Mouse (Mus musculus): ENCODE data around the gene Prdm16. TPM values are rescaled to one million over a fixed set of nuclear protein-coding genes. Genes with fewer than 3 reads are reported as not detected.

The Prdm16 gene
- total and polyA plus RNA-seq, 3 experiments = not detected

GRCm38 (mm10) chr4:154558041-154558440, 78.6 kb downstream of the Prdm16 start:
- H3K9me3 ChIP-seq (replicated peaks; ENCODE audit: low read length) = peaks cover 98% of the 10 kb centered on the region
- TF ChIP-seq NELFE (IDR thresholded peaks at IDR 0.05; ENCODE audit: low read depth, low read length) = no peak
- no peak for TF ChIP-seq USF1 (IDR thresholded peaks at IDR 0.05; ENCODE audit: low read depth, low read length)
- no peak for TF ChIP-seq E2F4 (IDR thresholded peaks at IDR 0.05; ENCODE audit: insufficient replicate concordance, low read depth, low read length)
- TF ChIP-seq POLR2AphosphoS2 (IDR thresholded peaks at IDR 0.05; ENCODE audit: low read depth, low read length) = no peak
- no peak for TF ChIP-seq SMC3 (IDR thresholded peaks at IDR 0.05; ENCODE audit: low read depth, low read length)
- no peak for TF ChIP-seq PAX5 (IDR thresholded peaks at IDR 0.05; ENCODE audit: low read length)
- TF ChIP-seq JUND (conservative IDR thresholded peaks at IDR 0.05; ENCODE audit: low read depth, low read length) = no peak
- no peak for TF ChIP-seq NRF1 (IDR thresholded peaks at IDR 0.05; ENCODE audit: low read depth, low read length)
- TF ChIP-seq SIN3A (IDR thresholded peaks at IDR 0.05; ENCODE audit: low read length) = no peak
- no peak for TF ChIP-seq POLR2A (IDR thresholded peaks at IDR 0.05; ENCODE audit: low read depth, low read length)
- TF ChIP-seq ELF1 (IDR thresholded peaks at IDR 0.05; ENCODE audit: low read depth, low read length) = no peak
- TF ChIP-seq ETS1 (conservative IDR thresholded peaks at IDR 0.05; ENCODE audit: low read depth, low read length) = no peak
- no peak for TF ChIP-seq ZC3H11A (IDR thresholded peaks at IDR 0.05; ENCODE audit: low read depth, low read length)
- TF ChIP-seq ZMIZ1 (IDR thresholded peaks at IDR 0.05; ENCODE audit: low read depth, low read length) = no peak
- TF ChIP-seq JUN (IDR thresholded peaks at IDR 0.05; ENCODE audit: insufficient read depth, low read depth, low read length) = no peak
- no peaks in the 10 kb centered on the region for H3K4me1 ChIP-seq (ENCODE audit: control insufficient read depth in 1 of 2, insufficient read depth in 2 of 2)
- no peaks in the 10 kb centered on the region for H3K36me3 ChIP-seq (replicated peaks in 1 of 2; ENCODE audit: control insufficient read depth in 1 of 2, insufficient read depth in 1 of 2, low read length in 1 of 2)
- H3K27me3 ChIP-seq (replicated peaks) = no peaks in the 10 kb centered on the region
- no peaks in the 10 kb centered on the region for H3K79me2 ChIP-seq (replicated peaks; ENCODE audit: control insufficient read depth, extremely low read depth, insufficient read depth, poor library complexity, severe bottlenecking)
- H3K27ac ChIP-seq (ENCODE audit: insufficient read depth, low read depth) = no peak overlapping the region
- in situ Hi-C loops (cut with MboI; ENCODE audit: low pct_ligation_motif_present, low pct_unique_long_range_greater_than_20kb, low sequenced_read_pairs) (no loop called here), dilution Hi-C loops (cut with MboI; ENCODE audit: extremely low pct_ligation_motif_present, extremely low pct_unique_long_range_greater_than_20kb, low sequenced_read_pairs) (no loop called here)
- DNase-seq (ENCODE audit: extremely low read depth) = no peak
- H3K4me3 ChIP-seq (replicated peaks in 1 of 3; ENCODE audit: low read depth in 2 of 3, low read length in 2 of 3, poor library complexity in 1 of 3) = no peak overlapping the region
- H3K4me2 ChIP-seq (ENCODE audit: insufficient read depth, low read depth, poor library complexity, severe bottlenecking) = no peak overlapping the region
- no peak overlapping the region for H3K9ac ChIP-seq (ENCODE audit: insufficient read depth, low read depth)

GRCm38 (mm10) chr4:154557168-154557567, 79.5 kb downstream of the Prdm16 start:
- TF ChIP-seq IRF4 (IDR thresholded peaks at IDR 0.05; ENCODE audit: low read depth, low read length) (no peak), NRF1 (IDR thresholded peaks at IDR 0.05; ENCODE audit: low read depth, low read length) (no peak), GABPA (IDR thresholded peaks at IDR 0.05; ENCODE audit: insufficient replicate concordance, low read depth, low read length) (no peak)
- H3K4me1 ChIP-seq (ENCODE audit: control insufficient read depth in 1 of 2, insufficient read depth in 2 of 2) = no peaks in the 10 kb centered on the region
- dilution Hi-C loops (cut with MboI; ENCODE audit: extremely low pct_ligation_motif_present, extremely low pct_unique_long_range_greater_than_20kb, low sequenced_read_pairs) = no loop called here
- H3K9ac ChIP-seq (ENCODE audit: insufficient read depth, low read depth) = no peak overlapping the region
- peaks cover 97% of the 10 kb centered on the region for H3K9me3 ChIP-seq (replicated peaks; ENCODE audit: low read length)
- in situ Hi-C loops (cut with MboI; ENCODE audit: low pct_ligation_motif_present, low pct_unique_long_range_greater_than_20kb, low sequenced_read_pairs) = no loop called here
- no peaks in the 10 kb centered on the region for H3K36me3 ChIP-seq (replicated peaks in 1 of 2; ENCODE audit: control insufficient read depth in 1 of 2, insufficient read depth in 1 of 2, low read length in 1 of 2)
- no peaks in the 10 kb centered on the region for H3K79me2 ChIP-seq (replicated peaks; ENCODE audit: control insufficient read depth, extremely low read depth, insufficient read depth, poor library complexity, severe bottlenecking)
- no peak overlapping the region for H3K27ac ChIP-seq (ENCODE audit: insufficient read depth, low read depth)
- no peak overlapping the region for H3K4me2 ChIP-seq (ENCODE audit: insufficient read depth, low read depth, poor library complexity, severe bottlenecking)
- H3K4me3 ChIP-seq (replicated peaks in 1 of 3; ENCODE audit: low read depth in 2 of 3, low read length in 2 of 3, poor library complexity in 1 of 3) = no peak overlapping the region
- no peak for DNase-seq (ENCODE audit: extremely low read depth)
- H3K27me3 ChIP-seq (replicated peaks) = no peaks in the 10 kb centered on the region
